Mouse (Mus musculus): Measurements from ENCODE around the gene Rtp3. TPM values are rescaled to one million over a fixed set of nuclear protein-coding genes. Genes with fewer than 3 reads are reported as not detected.

The Rtp3 gene
- polyA plus RNA-seq, 1 experiment from 2014 or later, result not detected

GRCm38 (mm10) chr9:110951397-110951796 lies 39.0 kb downstream of the Rtp3 start, which contains the start of gene Lrrc2:
Lrrc2 (plus strand) TSS chr9:110951545.
- 0 out of 2 replicates have a peak, but pooled peaks cover 8% of the 10 kb centered on the region for H3K27me3 ChIP-seq (ENCODE audit: control insufficient read depth, insufficient read depth, low read length)
- H3K27ac ChIP-seq (replicated peaks in 1 of 2; ENCODE audit: control insufficient read depth in 1 of 2, insufficient read depth in 1 of 2, low read depth in 2 of 2, low read length in 2 of 2), result peak within 1 kb of the TSS; percentile 9 to 12; a peak in 1 of 4 replicates
- 57% methylated on average over 11 of the region's 11 CpGs for WGBS
- no peak for ATAC-seq (ENCODE audit: insufficient number of reproducible peaks, insufficient read depth, low FRiP score, low read depth)
- no peaks in the 10 kb centered on the region for H3K36me3 ChIP-seq (ENCODE audit: control insufficient read depth, insufficient read depth, low read length)
- no peak within 1 kb of the TSS for H3K4me3 ChIP-seq (ENCODE audit: control insufficient read depth in 1 of 2, insufficient read depth in 1 of 2, low read depth in 1 of 2, low read length in 2 of 2)
- H3K9ac ChIP-seq (ENCODE audit: low read length), result no peak within 1 kb of the TSS
- H3K9me3 ChIP-seq (ENCODE audit: control insufficient read depth, low read length), result no peaks in the 10 kb centered on the region
- H3K4me1 ChIP-seq (ENCODE audit: control insufficient read depth in 2 of 2, insufficient read depth in 2 of 2, low read length in 2 of 2), result peaks cover 16 to 34% of the 10 kb centered on the region in 2 experiments
- no peak within 1 kb of the TSS for H3K4me2 ChIP-seq (ENCODE audit: low read length)

- H3K9ac ChIP-seq (ENCODE audit: low read length), result no peak overlapping the region
- no peak overlapping the region for H3K4me3 ChIP-seq (ENCODE audit: control insufficient read depth in 1 of 2, insufficient read depth in 1 of 2, low read depth in 1 of 2, low read length in 2 of 2)
- 97% methylated on average over 3 of the region's 3 CpGs for WGBS
- H3K4me2 ChIP-seq (ENCODE audit: low read length), result no peak overlapping the region
- no peaks in the 10 kb centered on the region for H3K9me3 ChIP-seq (ENCODE audit: control insufficient read depth, low read length)
- H3K36me3 ChIP-seq (ENCODE audit: control insufficient read depth, insufficient read depth, low read length), result no peaks in the 10 kb centered on the region
- no peak overlapping the region for H3K27ac ChIP-seq (replicated peaks in 1 of 2; ENCODE audit: control insufficient read depth in 1 of 2, insufficient read depth in 1 of 2, low read depth in 2 of 2, low read length in 2 of 2)
- H3K27me3 ChIP-seq (ENCODE audit: control insufficient read depth, insufficient read depth, low read length), result peaks cover 17% of the 10 kb centered on the region; the same call in 1 of the 2 replicates
- ATAC-seq (ENCODE audit: insufficient number of reproducible peaks, insufficient read depth, low FRiP score, low read depth), result no peak
- peaks cover 17 to 36% of the 10 kb centered on the region in 2 experiments for H3K4me1 ChIP-seq (ENCODE audit: control insufficient read depth in 2 of 2, insufficient read depth in 2 of 2, low read length in 2 of 2)
These were observed 40.3 kb downstream of the Rtp3 start for GRCm38 (mm10) chr9:110950109-110950508.

DNA sequence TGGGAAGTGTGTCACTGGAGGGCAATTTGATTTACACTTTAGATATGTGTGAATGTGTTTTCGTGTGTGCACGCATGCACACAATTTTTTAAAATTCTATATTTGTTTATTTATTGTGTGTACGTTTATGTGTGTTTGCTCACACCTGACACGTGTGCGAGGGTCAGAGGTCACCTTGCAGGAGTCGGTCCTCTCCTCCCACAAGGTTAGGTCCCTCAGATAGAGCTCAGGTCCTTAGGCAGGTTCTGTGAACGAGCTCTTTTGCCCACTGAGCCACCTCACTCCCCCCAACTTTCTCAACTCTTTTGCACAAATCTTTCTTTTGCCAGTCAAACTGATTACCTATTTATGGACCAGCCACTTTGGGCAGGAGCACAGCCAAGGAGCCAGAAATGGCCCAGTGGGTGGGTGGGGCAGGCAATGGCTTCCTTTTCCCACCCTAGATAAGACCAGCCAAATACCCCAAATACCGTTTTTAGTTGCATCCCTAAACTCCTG lies 41.5 kb downstream of the Rtp3 start:
- H3K9ac ChIP-seq (ENCODE audit: low read length), result no peak overlapping the region
- H3K36me3 ChIP-seq (ENCODE audit: control insufficient read depth, insufficient read depth, low read length), result no peaks in the 10 kb centered on the region
- 0 out of 4 replicates have a peak overlapping the region, but pooled peaks of 1 of the 2 experiments have one; percentile 36 for H3K27ac ChIP-seq (replicated peaks in 1 of 2; ENCODE audit: control insufficient read depth in 1 of 2, insufficient read depth in 1 of 2, low read depth in 2 of 2, low read length in 2 of 2)
- whole genome bisulfite sequencing, result 33% methylated on average over 8 of the region's 8 CpGs
- H3K4me3 ChIP-seq (ENCODE audit: control insufficient read depth in 1 of 2, insufficient read depth in 1 of 2, low read depth in 1 of 2, low read length in 2 of 2), result no peak overlapping the region
- ATAC-seq (ENCODE audit: insufficient number of reproducible peaks, insufficient read depth, low FRiP score, low read depth), result no peak
- no peaks in the 10 kb centered on the region for H3K9me3 ChIP-seq (ENCODE audit: control insufficient read depth, low read length)
- H3K27me3 ChIP-seq (ENCODE audit: control insufficient read depth, insufficient read depth, low read length), result peaks cover 20% of the 10 kb centered on the region; the same call in 1 of the 2 replicates
- H3K4me2 ChIP-seq (ENCODE audit: low read length), result no peak overlapping the region
- H3K4me1 ChIP-seq (ENCODE audit: control insufficient read depth in 2 of 2, insufficient read depth in 2 of 2, low read length in 2 of 2), result peaks cover 15 to 36% of the 10 kb centered on the region in 2 experiments

GRCm38 (mm10) chr9:110947900-110948299 lies 42.5 kb downstream of the Rtp3 start:
- no peaks in the 10 kb centered on the region for H3K9me3 ChIP-seq (ENCODE audit: control insufficient read depth, low read length)
- H3K36me3 ChIP-seq (ENCODE audit: control insufficient read depth, insufficient read depth, low read length), result no peaks in the 10 kb centered on the region
- WGBS, result 65% methylated on average over 6 of the region's 6 CpGs
- H3K27me3 ChIP-seq (ENCODE audit: control insufficient read depth, insufficient read depth, low read length), result peaks cover 20% of the 10 kb centered on the region; the same call in 1 of the 2 replicates
- H3K27ac ChIP-seq (replicated peaks in 1 of 2; ENCODE audit: control insufficient read depth in 1 of 2, insufficient read depth in 1 of 2, low read depth in 2 of 2, low read length in 2 of 2), result no peak overlapping the region
- no peak overlapping the region for H3K9ac ChIP-seq (ENCODE audit: low read length)
- H3K4me2 ChIP-seq (ENCODE audit: low read length), result no peak overlapping the region
- peaks cover 15 to 34% of the 10 kb centered on the region in 2 experiments for H3K4me1 ChIP-seq (ENCODE audit: control insufficient read depth in 2 of 2, insufficient read depth in 2 of 2, low read length in 2 of 2)
- ATAC-seq (ENCODE audit: insufficient number of reproducible peaks, insufficient read depth, low FRiP score, low read depth), result no peak
- H3K4me3 ChIP-seq (ENCODE audit: control insufficient read depth in 1 of 2, insufficient read depth in 1 of 2, low read depth in 1 of 2, low read length in 2 of 2), result no peak overlapping the region

- Histone ChIP-seq H3K4me3 (ENCODE audit: control insufficient read depth in 1 of 2, insufficient read depth in 1 of 2, low read depth in 1 of 2, low read length in 2 of 2) (no peak overlapping the region), H3K27ac (replicated peaks in 1 of 2; ENCODE audit: control insufficient read depth in 1 of 2, insufficient read depth in 1 of 2, low read depth in 2 of 2, low read length in 2 of 2) (no peak overlapping the region), H3K4me1 (ENCODE audit: control insufficient read depth in 2 of 2, insufficient read depth in 2 of 2, low read length in 2 of 2) (peaks cover 13 to 28% of the 10 kb centered on the region in 2 experiments), H3K36me3 (ENCODE audit: control insufficient read depth, insufficient read depth, low read length) (no peaks in the 10 kb centered on the region), H3K9me3 (ENCODE audit: control insufficient read depth, low read length) (no peaks in the 10 kb centered on the region), H3K27me3 (ENCODE audit: control insufficient read depth, insufficient read depth, low read length) (peaks cover 20% of the 10 kb centered on the region; the same call in 1 of the 2 replicates), H3K4me2 (ENCODE audit: low read length) (no peak overlapping the region), H3K9ac (ENCODE audit: low read length) (no peak overlapping the region)
- WGBS, result 47% methylated on average over 6 of the region's 6 CpGs
- no peak for ATAC-seq (ENCODE audit: insufficient number of reproducible peaks, insufficient read depth, low FRiP score, low read depth)
These were observed 43.1 kb downstream of the Rtp3 start for GRCm38 (mm10) chr9:110947261-110947661.

DNA sequence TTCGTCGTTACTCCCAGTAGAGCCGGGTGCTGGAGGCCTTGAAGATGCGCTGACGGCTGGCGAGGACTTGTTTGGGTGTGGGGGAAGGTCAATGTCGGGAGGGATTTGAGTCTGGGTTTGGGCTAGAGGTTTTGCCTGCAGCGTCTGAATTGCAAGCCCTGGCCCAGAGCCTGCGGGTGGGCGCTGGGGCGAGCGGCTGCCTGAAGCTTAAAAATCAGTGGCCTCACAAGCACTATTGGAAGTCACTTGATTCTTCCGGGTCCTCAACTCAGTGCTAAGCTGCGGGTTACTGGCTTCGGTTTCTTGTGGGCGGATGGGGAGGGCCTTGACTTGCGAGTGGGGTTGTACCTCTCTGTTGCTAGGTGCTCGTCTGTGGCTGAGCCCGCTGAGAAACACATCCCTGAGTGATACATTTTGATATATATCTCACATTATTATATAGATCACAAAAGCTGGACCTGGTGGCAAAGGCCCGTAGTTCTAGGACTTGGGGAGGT lies 43.8 kb downstream of the Rtp3 start:
- ATAC-seq (ENCODE audit: insufficient number of reproducible peaks, insufficient read depth, low FRiP score, low read depth), result no peak
- Histone ChIP-seq H3K9ac (ENCODE audit: low read length) (no peak overlapping the region), H3K4me3 (ENCODE audit: control insufficient read depth in 1 of 2, insufficient read depth in 1 of 2, low read depth in 1 of 2, low read length in 2 of 2) (no peak overlapping the region), H3K27ac (replicated peaks in 1 of 2; ENCODE audit: control insufficient read depth in 1 of 2, insufficient read depth in 1 of 2, low read depth in 2 of 2, low read length in 2 of 2) (no peak overlapping the region), H3K36me3 (ENCODE audit: control insufficient read depth, insufficient read depth, low read length) (no peaks in the 10 kb centered on the region), H3K4me1 (ENCODE audit: control insufficient read depth in 2 of 2, insufficient read depth in 2 of 2, low read length in 2 of 2) (peaks cover 13 to 22% of the 10 kb centered on the region in 2 experiments), H3K4me2 (ENCODE audit: low read length) (no peak overlapping the region), H3K27me3 (ENCODE audit: control insufficient read depth, insufficient read depth, low read length) (peaks cover 20% of the 10 kb centered on the region; the same call in 1 of the 2 replicates), H3K9me3 (ENCODE audit: control insufficient read depth, low read length) (no peaks in the 10 kb centered on the region)
- 34% methylated on average over 20 of the region's 20 CpGs for WGBS

- Histone ChIP-seq H3K9ac (ENCODE audit: low read length) (no peak within 1 kb of the TSS), H3K27me3 (ENCODE audit: control insufficient read depth, insufficient read depth, low read length) (peaks cover 20% of the 10 kb centered on the region; the same call in 1 of the 2 replicates), H3K4me3 (ENCODE audit: control insufficient read depth in 1 of 2, insufficient read depth in 1 of 2, low read depth in 1 of 2, low read length in 2 of 2) (no peak within 1 kb of the TSS), H3K4me2 (ENCODE audit: low read length) (no peak within 1 kb of the TSS), H3K36me3 (ENCODE audit: control insufficient read depth, insufficient read depth, low read length) (no peaks in the 10 kb centered on the region), H3K9me3 (ENCODE audit: control insufficient read depth, low read length) (no peaks in the 10 kb centered on the region), H3K4me1 (ENCODE audit: control insufficient read depth in 2 of 2, insufficient read depth in 2 of 2, low read length in 2 of 2) (peaks cover 10 to 17% of the 10 kb centered on the region in 2 experiments), H3K27ac (replicated peaks in 1 of 2; ENCODE audit: control insufficient read depth in 1 of 2, insufficient read depth in 1 of 2, low read depth in 2 of 2, low read length in 2 of 2) (no peak within 1 kb of the TSS)
- ATAC-seq (ENCODE audit: insufficient number of reproducible peaks, insufficient read depth, low FRiP score, low read depth), result no peak
- 40% methylated on average over 11 of the region's 11 CpGs for WGBS
These were observed 44.5 kb downstream of the Rtp3 start, which contains the start of gene Tdgf1 for GRCm38 (mm10) chr9:110945926-110946325. Tdgf1 (minus strand) TSS chr9:110946158.
